Mouse (Mus musculus) myocyte (in vitro differentiated cells): ENCODE results near the gene Ubald2.

Experiments used
- CEBPB ChIP-seq: IDR thresholded peaks from 2 replicates; pipeline ENCODE4 v1.6.1; 2011; ENCODE audit warnings: mild to moderate bottlenecking, moderate library complexity; ENCODE audit not compliant: poor library complexity, insufficient read depth, severe bottlenecking
- E2F4 ChIP-seq: IDR thresholded peaks from one replicate; pipeline ENCODE4 v1.6.1; 2011; ENCODE audit warnings: mild to moderate bottlenecking, control low read depth, moderate library complexity; ENCODE audit not compliant: insufficient read depth
- POLR2A ChIP-seq: IDR thresholded peaks from one replicate; pipeline ENCODE4 v1.6.1; 2011; ENCODE audit warnings: low read depth, mild to moderate bottlenecking, control low read depth, moderate library complexity; ENCODE audit not compliant: insufficient read length
- POLR2AphosphoS2 ChIP-seq: IDR thresholded peaks from one replicate; pipeline ENCODE4 v1.6.1; 2011; ENCODE audit warnings: low read depth, control low read depth; ENCODE audit not compliant: insufficient read length

GRCm38 (mm10) chr11:116432593-116433355, 1.1 kb upstream of the Ubald2 start:
- TF ChIP-seq POLR2AphosphoS2 (no peak), CEBPB (no peak), POLR2A (no peak), E2F4 (no peak)
